Mouse (Mus musculus): Measurements from ENCODE around the gene Setdb1.

GRCm38 (mm10) chr3:95402741-95403140 is 45.7 kb upstream of the Setdb1 start, which contains the start of gene 4930558C23Rik:
- TF ChIP-seq POLR2A (IDR thresholded peaks at IDR 0.05; ENCODE audit: insufficient read depth, low read depth, low read length) (no peak), CTCF (IDR thresholded peaks at IDR 0.05; ENCODE audit: insufficient read depth, low read depth, low read length) (no peak)

All from olfactory bulb, adult 2 months (tissue).